Mouse (Mus musculus) erythroblast, embryonic 14.5 days (primary cell): ENCODE data around the gene Prss54.

ENCODE experiments used
- GATA1 ChIP-seq: IDR thresholded peaks from 2 replicates; pipeline ENCODE4 v1.6.1; 2012; ENCODE audit warnings: low read length, inconsistent platforms, mixed read lengths
- TAL1 ChIP-seq: IDR thresholded peaks from 3 replicates; pipeline ENCODE4 v1.6.1; 2012; ENCODE audit warnings: low read length, inconsistent platforms, mixed read lengths

GRCm38 (mm10) chr8:95590539-95590938 is 14.4 kb upstream of the Prss54 start:
- TF ChIP-seq TAL1 (no peak), GATA1 (no peak)
